26 mouse cellular contexts compared by ENCODE assay signal in genomic region chr17:47490791-47491190, GRCm38 (mm10). TPM values are rescaled to one million over a fixed set of nuclear protein-coding genes. Genes with fewer than 3 reads are reported as not detected.
DNase-seq lines count a peak whose midpoint lies in the region; ATAC-seq and TF ChIP-seq lines count a peak whose summit lies in the region.
"Had no signal": no experiment of that assay in that cellular context is flagged by ENCODE, and none has a peak within 500 bp of the region (broad histone marks: within the 10 kb centered on the region; RNA-seq: fewer than 3 reads in every experiment).

No protein-coding gene starts in this region.

- ATAC-seq in hindbrain, postnatal 0 days = no peak
- no peak for ATAC-seq in hindbrain, embryonic 13.5 days (ENCODE audit: low FRiP score)
- ATAC-seq in liver, embryonic 14.5 days (ENCODE audit: insufficient read depth) = no peak
- ATAC-seq: forebrain, postnatal 0 days; hindbrain, embryonic 16.5 days had no signal

- H3K4me1 ChIP-seq in hindbrain, postnatal 0 days (ENCODE audit: insufficient read depth, low read length) = no peaks in the 10 kb centered on the region
- 0 out of 2 replicates have a peak, but pooled peaks cover 2% of the 10 kb centered on the region for H3K4me1 ChIP-seq in hindbrain, embryonic 13.5 days (replicated peaks)
- peaks cover 0 to 11% of the 10 kb centered on the region in 2 experiments; a peak in 1 of 4 replicates for H3K4me1 ChIP-seq in liver, embryonic 14.5 days (replicated peaks; ENCODE audit: control insufficient read depth in 2 of 2, insufficient read depth in 2 of 2, low read length in 1 of 2)
- H3K4me1 ChIP-seq in CH12.LX (ENCODE audit: control insufficient read depth in 1 of 2, insufficient read depth in 2 of 2) = peaks cover 9 to 13% of the 10 kb centered on the region in 2 experiments; a peak in 3 of 4 replicates
- peaks cover 0 to 3% of the 10 kb centered on the region in 2 experiments; a peak in 1 of 4 replicates for H3K4me1 ChIP-seq in MEL (ENCODE audit: control insufficient read depth in 1 of 2, insufficient read depth in 2 of 2, low read length in 2 of 2)

- H3K27me3 ChIP-seq in hindbrain, postnatal 0 days (ENCODE audit: insufficient read depth, low read length) = no peaks in the 10 kb centered on the region
- no peaks in the 10 kb centered on the region for H3K27me3 ChIP-seq in hindbrain, embryonic 13.5 days
- no peaks in the 10 kb centered on the region for H3K27me3 ChIP-seq in liver, embryonic 14.5 days (ENCODE audit: control insufficient read depth, insufficient read depth, low read length)
- H3K27me3 ChIP-seq in CH12.LX (replicated peaks) (no peaks in the 10 kb centered on the region), MEL (ENCODE audit: control insufficient read depth in 1 of 2, insufficient read depth in 2 of 2, low read length in 2 of 2) (no peaks in the 10 kb centered on the region)
- H3K27me3 ChIP-seq: embryonic facial prominence, embryonic 15.5 days; heart, embryonic 13.5 days; megakaryocyte, embryonic 14.5 days had no signal

- TF ChIP-seq CTCF in hindbrain, postnatal 0 days (IDR thresholded peaks at IDR 0.05; ENCODE audit: low read depth) = peak; percentile 32; the same call in 1 of the 2 replicates
- peak; percentile 52 for TF ChIP-seq CTCF in liver, embryonic 14.5 days (IDR thresholded peaks at IDR 0.05; ENCODE audit: low read depth)
- peak in 1 of 2 experiments; percentile 43; a peak in 2 of 4 replicates for TF ChIP-seq CTCF in CH12.LX (conservative IDR thresholded peaks at IDR 0.05 in 1 of 2, IDR thresholded peaks at IDR 0.05 in 1 of 2; ENCODE audit: low read depth in 2 of 2, low read length in 2 of 2)
- TF ChIP-seq CTCF in MEL (IDR thresholded peaks at IDR 0.05 in 2 of 3, conservative IDR thresholded peaks at IDR 0.05 in 1 of 3; ENCODE audit: control insufficient read depth in 1 of 3, insufficient read depth in 1 of 3, low read depth in 2 of 3, low read length in 3 of 3, poor library complexity in 1 of 3, severe bottlenecking in 1 of 3) = peak in 2 of 3 experiments; percentile 34 to 40; a peak in 4 of 6 replicates

- in situ Hi-C loops in CH12.LX (cut with MboI; ENCODE audit: low pct_ligation_motif_present, low pct_unique_long_range_greater_than_20kb, low sequenced_read_pairs) = no loop called here

- no peak overlapping the region for H3K4me3 ChIP-seq in hindbrain, postnatal 0 days (ENCODE audit: low read length)
- no peak overlapping the region for H3K4me3 ChIP-seq in hindbrain, embryonic 13.5 days
- H3K4me3 ChIP-seq in liver, embryonic 14.5 days (ENCODE audit: insufficient read depth in 1 of 2, low read depth in 2 of 2, low read length in 2 of 2) = no peak overlapping the region
- H3K4me3 ChIP-seq in CH12.LX (replicated peaks in 1 of 3; ENCODE audit: low read depth in 2 of 3, low read length in 2 of 3, poor library complexity in 1 of 3) (no peak overlapping the region), MEL (ENCODE audit: control insufficient read depth in 1 of 2, insufficient read depth in 1 of 2, low read depth in 2 of 2, low read length in 2 of 2) (no peak overlapping the region)
- H3K4me3 ChIP-seq: embryonic facial prominence, embryonic 15.5 days; forebrain, embryonic 10.5 days; heart, embryonic 13.5 days; megakaryocyte, embryonic 14.5 days had no signal

- TF ChIP-seq EP300 in liver, embryonic 14.5 days (IDR thresholded peaks at IDR 0.05; ENCODE audit: low read depth) = no peak
- TF ChIP-seq EP300 in CH12.LX (IDR thresholded peaks at IDR 0.05; ENCODE audit: low read length) (no peak), MEL (IDR thresholded peaks at IDR 0.05; ENCODE audit: low read depth in 1 of 2, low read length in 2 of 2) (no peak)

- no peak for TF ChIP-seq POLR2A in CH12.LX (IDR thresholded peaks at IDR 0.05; ENCODE audit: low read depth, low read length)
- no peak for TF ChIP-seq POLR2A in MEL (IDR thresholded peaks at IDR 0.05; ENCODE audit: control insufficient read depth in 1 of 2, insufficient read depth in 1 of 2, low read depth in 1 of 2, low read length in 2 of 2, poor library complexity in 1 of 2)

- H3K27ac ChIP-seq in hindbrain, postnatal 0 days = no peak overlapping the region
- H3K27ac ChIP-seq in hindbrain, embryonic 13.5 days = no peak overlapping the region
- H3K27ac ChIP-seq in liver, embryonic 14.5 days = no peak overlapping the region
- H3K27ac ChIP-seq in CH12.LX (ENCODE audit: insufficient read depth, low read depth) = no peak overlapping the region
- no peak overlapping the region for H3K27ac ChIP-seq in MEL (ENCODE audit: control insufficient read depth, low read depth, low read length)
- H3K27ac ChIP-seq: embryonic facial prominence, embryonic 15.5 days; forebrain, embryonic 10.5 days; heart, embryonic 13.5 days had no signal

- WGBS in hindbrain, postnatal 0 days = 84% methylated on average over 9 of the region's 9 CpGs
- 84% methylated on average over 9 of the region's 9 CpGs for WGBS in hindbrain, embryonic 13.5 days
- 72% methylated on average over 9 of the region's 9 CpGs for WGBS in liver, embryonic 14.5 days (ENCODE audit: insufficient replicate concordance)

- no peak for DNase-seq in hindbrain, postnatal 0 days (ENCODE audit: low spot score)
- no peak for DNase-seq in liver, embryonic 14.5 days (ENCODE audit: low read depth in 3 of 3, low spot score in 3 of 3)
- no peak for DNase-seq in liver
- no peak for DNase-seq in CH12.LX (ENCODE audit: extremely low read depth)
- DNase-seq in MEL (ENCODE audit: low read depth, low spot score) = no peak
- DNase-seq in cerebellum, postnatal 25 days = no peak
- DNase-seq: adrenal gland, postnatal 14 days; cerebellum, adult 11 months; cerebellum, postnatal 36 days; forebrain, postnatal 0 days; heart, postnatal 4 days; kidney, adult 9 months; lung, postnatal 14 days; right cerebral cortex, postnatal 25 days; thymus, adult 18-20 months had no signal

- H3K79me2 ChIP-seq in CH12.LX (replicated peaks; ENCODE audit: control insufficient read depth, extremely low read depth, insufficient read depth, poor library complexity, severe bottlenecking) (no peaks in the 10 kb centered on the region), MEL (ENCODE audit: control insufficient read depth, insufficient read depth, low read length, poor library complexity) (no peaks in the 10 kb centered on the region)

- H3K36me3 ChIP-seq in hindbrain, postnatal 0 days (ENCODE audit: insufficient read depth, low read length) = peaks cover 54% of the 10 kb centered on the region
- peaks cover 78% of the 10 kb centered on the region for H3K36me3 ChIP-seq in hindbrain, embryonic 13.5 days
- peaks cover 63% of the 10 kb centered on the region for H3K36me3 ChIP-seq in liver, embryonic 14.5 days (replicated peaks; ENCODE audit: control insufficient read depth, insufficient read depth, low read depth)
- H3K36me3 ChIP-seq in CH12.LX (replicated peaks in 1 of 2; ENCODE audit: control insufficient read depth in 1 of 2, insufficient read depth in 1 of 2, low read length in 1 of 2) (peaks cover 70 to 87% of the 10 kb centered on the region in 2 experiments), MEL (ENCODE audit: control insufficient read depth in 1 of 2, insufficient read depth in 2 of 2, low read length in 2 of 2) (no peaks in the 10 kb centered on the region; a peak in 2 of 4 replicates)

- no peak overlapping the region for H3K9ac ChIP-seq in hindbrain, postnatal 0 days (replicated peaks; ENCODE audit: low read length)
- no peak overlapping the region for H3K9ac ChIP-seq in hindbrain, embryonic 13.5 days
- H3K9ac ChIP-seq in liver, embryonic 14.5 days (replicated peaks) = no peak overlapping the region
- H3K9ac ChIP-seq in CH12.LX (ENCODE audit: insufficient read depth, low read depth) = no peak overlapping the region
- no peak overlapping the region for H3K9ac ChIP-seq in MEL (ENCODE audit: control insufficient read depth, low read depth, low read length, poor library complexity, severe bottlenecking)
- H3K9ac ChIP-seq: embryonic facial prominence, embryonic 15.5 days; forebrain, postnatal 0 days; heart, embryonic 13.5 days had no signal

- dilution Hi-C loops in CH12.LX (cut with MboI; ENCODE audit: extremely low pct_ligation_motif_present, extremely low pct_unique_long_range_greater_than_20kb, low sequenced_read_pairs) = no loop called here

- TF ChIP-seq RAD21 in CH12.LX (IDR thresholded peaks at IDR 0.05; ENCODE audit: low read depth, low read length) = peak; percentile 27
- TF ChIP-seq RAD21 in MEL (IDR thresholded peaks at IDR 0.05; ENCODE audit: low read depth, low read length) = peak; percentile 20

- no peak overlapping the region for H3K4me2 ChIP-seq in hindbrain, postnatal 0 days (ENCODE audit: low read depth, low read length)
- no peak overlapping the region for H3K4me2 ChIP-seq in hindbrain, embryonic 13.5 days
- H3K4me2 ChIP-seq in liver, embryonic 14.5 days (ENCODE audit: low read depth) = no peak overlapping the region
- H3K4me2 ChIP-seq in CH12.LX (ENCODE audit: insufficient read depth, low read depth, poor library complexity, severe bottlenecking) = no peak overlapping the region
- H3K4me2 ChIP-seq: embryonic facial prominence, embryonic 15.5 days; heart, embryonic 13.5 days had no signal

- H3K9me3 ChIP-seq in hindbrain, postnatal 0 days (ENCODE audit: low read length) = no peaks in the 10 kb centered on the region
- H3K9me3 ChIP-seq in hindbrain, embryonic 13.5 days = no peaks in the 10 kb centered on the region
- H3K9me3 ChIP-seq in liver, embryonic 14.5 days (ENCODE audit: control insufficient read depth, low read length) = no peaks in the 10 kb centered on the region
- H3K9me3 ChIP-seq in CH12.LX (replicated peaks; ENCODE audit: low read length) (no peaks in the 10 kb centered on the region), MEL (replicated peaks; ENCODE audit: insufficient read depth, low read length) (no peaks in the 10 kb centered on the region)
- H3K9me3 ChIP-seq: embryonic facial prominence, embryonic 15.5 days; forebrain, embryonic 10.5 days; G1E; heart, embryonic 13.5 days; megakaryocyte, embryonic 14.5 days had no signal

RNA-seq across cellular contexts. Expression of gene Taf8, which starts 11.3 kb away (rescaled TPM):
- total RNA-seq in hindbrain, postnatal 0 days (2014; rRNA removed) = 17.9 and 22.2 TPM in 2 replicates
- 11.8 and 12.3 TPM in 2 replicates for polyA plus RNA-seq in hindbrain, postnatal 0 days (2015; fragmentation: Nextera tagmentation; extraction: Ambion mirVana)
- 23.4 and 23.5 TPM in 2 replicates for polyA plus RNA-seq in hindbrain, embryonic 13.5 days (2015; fragmentation: Nextera tagmentation; extraction: Ambion mirVana)
- polyA plus RNA-seq in liver, embryonic 14.5 days (2012; rRNA removed) = 13.8 and 15.5 TPM in 2 replicates
- polyA plus RNA-seq in liver, embryonic 14.5 days (2014; fragmentation: Nextera tagmentation; extraction: Ambion mirVana) = 10.4 and 11.8 TPM in 2 replicates
- total RNA-seq in CH12.LX (2012; rRNA removed) = 15.4 and 16.9 TPM in 2 replicates
- 13.8 and 18.0 TPM in 2 replicates for total RNA-seq in CH12.LX (2014; rRNA removed)
- polyA plus RNA-seq in CH12.LX (2012; ENCODE audit: insufficient read length, low read depth) = 16.5 and 17.0 TPM in 2 replicates
- total RNA-seq in MEL (2012; rRNA removed) = 14.4 and 15.2 TPM in 2 replicates
- 10 to 100 TPM in 1 of 2 experiments, not detected in 1; 25.7 TPM for polyA plus RNA-seq in MEL (2012; ENCODE audit: insufficient read depth in 1 of 2, insufficient read length in 2 of 2, low read depth in 1 of 2, low replicate concordance in 2 of 2, missing spikeins in 1 of 2)

RNA-seq across cellular contexts. Expression of gene Ccnd3, which starts 14.1 kb away (rescaled TPM):
- 55.0 and 63.4 TPM in 2 replicates for total RNA-seq in hindbrain, postnatal 0 days (2014; rRNA removed)
- polyA plus RNA-seq in hindbrain, postnatal 0 days (2015; fragmentation: Nextera tagmentation; extraction: Ambion mirVana) = 69.3 and 71.5 TPM in 2 replicates
- polyA plus RNA-seq in hindbrain, embryonic 13.5 days (2015; fragmentation: Nextera tagmentation; extraction: Ambion mirVana) = 74.3 and 75.2 TPM in 2 replicates
- polyA plus RNA-seq in liver, embryonic 14.5 days (2012; rRNA removed) = 195 and 227 TPM in 2 replicates
- 379 and 451 TPM in 2 replicates for polyA plus RNA-seq in liver, embryonic 14.5 days (2014; fragmentation: Nextera tagmentation; extraction: Ambion mirVana)
- 48.2 and 48.7 TPM in 2 replicates for total RNA-seq in CH12.LX (2012; rRNA removed)
- total RNA-seq in CH12.LX (2014; rRNA removed) = 30.1 and 30.6 TPM in 2 replicates
- 102 and 121 TPM in 2 replicates for polyA plus RNA-seq in CH12.LX (2012; ENCODE audit: insufficient read length, low read depth)
- 143 TPM in 2 replicates for total RNA-seq in MEL (2012; rRNA removed)
- polyA plus RNA-seq in MEL (2012; ENCODE audit: insufficient read depth in 1 of 2, insufficient read length in 2 of 2, low read depth in 1 of 2, low replicate concordance in 2 of 2, missing spikeins in 1 of 2) = 100 to 1,000 TPM in 1 of 2 experiments, not detected in 1; 568 TPM

RNA-seq across cellular contexts. Expression of gene 1700001C19Rik, which starts 53.6 kb away (rescaled TPM):
- 1.7 TPM in 1 of 2 replicates, not detected in the other for total RNA-seq in hindbrain, postnatal 0 days (2014; rRNA removed)
- 0.45 and 0.81 TPM in 2 replicates for polyA plus RNA-seq in hindbrain, postnatal 0 days (2015; fragmentation: Nextera tagmentation; extraction: Ambion mirVana)
- polyA plus RNA-seq in hindbrain, embryonic 13.5 days (2015; fragmentation: Nextera tagmentation; extraction: Ambion mirVana) = 0.34 and 0.79 TPM in 2 replicates
- 0.89 and 0.93 TPM in 2 replicates for polyA plus RNA-seq in liver, embryonic 14.5 days (2012; rRNA removed)
- polyA plus RNA-seq in liver, embryonic 14.5 days (2014; fragmentation: Nextera tagmentation; extraction: Ambion mirVana) = 1.1 and 1.2 TPM in 2 replicates
- total RNA-seq in CH12.LX (2012; rRNA removed) (0.25 TPM in 1 of 2 replicates, not detected in the other), CH12.LX (2014; rRNA removed) (not detected in 2 replicates), MEL (2012; rRNA removed) (not detected in 2 replicates)
- polyA plus RNA-seq in CH12.LX (2012; ENCODE audit: insufficient read length, low read depth) (not detected in 2 replicates), MEL (2012; ENCODE audit: insufficient read depth in 1 of 2, insufficient read length in 2 of 2, low read depth in 1 of 2, low replicate concordance in 2 of 2, missing spikeins in 1 of 2) (not detected)
- total RNA-seq: G1E; layer of hippocampus, postnatal 14 days; left cerebral cortex, postnatal 14 days had no signal
- polyA plus RNA-seq: C2C12; forebrain, embryonic 10.5 days; G1E; spleen, adult 2 months had no signal

RNA-seq across cellular contexts. Expression of gene AI661453, which starts 54.4 kb away (rescaled TPM):
- total RNA-seq in hindbrain, postnatal 0 days (2014; rRNA removed) = 0.52 and 2.7 TPM in 2 replicates
- polyA plus RNA-seq in hindbrain, postnatal 0 days (2015; fragmentation: Nextera tagmentation; extraction: Ambion mirVana) = 0.14 and 0.15 TPM in 2 replicates
- 0.22 and 0.34 TPM in 2 replicates for polyA plus RNA-seq in hindbrain, embryonic 13.5 days (2015; fragmentation: Nextera tagmentation; extraction: Ambion mirVana)
- polyA plus RNA-seq in liver, embryonic 14.5 days (2012; rRNA removed) = 0.44 and 0.56 TPM in 2 replicates
- 0.42 and 0.56 TPM in 2 replicates for polyA plus RNA-seq in liver, embryonic 14.5 days (2014; fragmentation: Nextera tagmentation; extraction: Ambion mirVana)
- total RNA-seq in CH12.LX (2012; rRNA removed) (not detected in 2 replicates), CH12.LX (2014; rRNA removed) (not detected in 2 replicates), MEL (2012; rRNA removed) (not detected in 2 replicates)
- polyA plus RNA-seq in CH12.LX (2012; ENCODE audit: insufficient read length, low read depth) (not detected in 2 replicates), MEL (2012; ENCODE audit: insufficient read depth in 1 of 2, insufficient read length in 2 of 2, low read depth in 1 of 2, low replicate concordance in 2 of 2, missing spikeins in 1 of 2) (not detected)
